Mouse (Mus musculus) hindbrain, embryonic 11.5 days (tissue): ENCODE data around the gene Exoc6b. TPM values are rescaled to one million over a fixed set of nuclear protein-coding genes. Genes with fewer than 3 reads are reported as not detected.

Experiments
- ATAC-seq: fragments of 200-750 bp; cut with Nextera tagmentation; 2 replicates; pipeline ENCODE4 v1.8.0; 2017; ENCODE audit warnings: mild to moderate bottlenecking, moderate TSS enrichment, moderate library complexity; ENCODE audit not compliant: low FRiP score
- DNase-seq: peaks from one replicate; pipeline ENCODE4 v3.0.0-alpha.2; 2015; ENCODE audit warnings: low spot score
- H3K27ac ChIP-seq: fragments of 300-500 bp; sonication (generic); 2 replicates; pipeline ENCODE4 v1.5.1; 2014; ENCODE audit warnings: mild to moderate bottlenecking, low read depth, low read length
- H3K27me3 ChIP-seq: fragments of 300-500 bp; sonication (generic); 2 replicates; pipeline ENCODE4 v1.6.1; 2014; ENCODE audit warnings: mild to moderate bottlenecking, low read length, moderate library complexity, mixed read lengths; ENCODE audit not compliant: control insufficient read depth, insufficient read depth
- H3K36me3 ChIP-seq: fragments of 300-500 bp; sonication (generic); 2 replicates; pipeline ENCODE4 v1.6.1; 2014; ENCODE audit warnings: mild to moderate bottlenecking, low read length, moderate library complexity, mixed read lengths; ENCODE audit not compliant: control insufficient read depth, insufficient read depth
- H3K4me1 ChIP-seq: fragments of 300-500 bp; sonication (generic); replicated peaks from 2 replicates; pipeline ENCODE4 v1.6.1; 2014; ENCODE audit warnings: low read length, mixed read lengths; ENCODE audit not compliant: control insufficient read depth, insufficient read depth
- H3K4me2 ChIP-seq: fragments of 300-500 bp; sonication (generic); replicated peaks from 2 replicates; pipeline ENCODE4 v1.6.1; 2014; ENCODE audit warnings: mild to moderate bottlenecking, low read depth, low read length
- H3K4me3 ChIP-seq: fragments of 300-500 bp; sonication (generic); 2 replicates; pipeline ENCODE4 v1.5.1; 2014; ENCODE audit warnings: low read depth, low read length
- H3K9ac ChIP-seq: fragments of 300-500 bp; sonication (generic); 2 replicates; pipeline ENCODE4 v1.6.1; 2014; ENCODE audit warnings: low read depth, low read length
- H3K9me3 ChIP-seq: fragments of 300-500 bp; sonication (generic); 2 replicates; pipeline ENCODE4 v1.6.1; 2016; ENCODE audit warnings: low read length; ENCODE audit not compliant: control insufficient read depth
- WGBS: fragments of 180-500 bp; shearing (Covaris S2); extraction: QIAGEN DNeasy Blood & Tissue Kit; methylation state at CpG from one replicate; pipeline ENCODE4 v1.1.7; 2014; 5-methylcytosine and 5-hydroxymethylcytosine counted together
- polyA plus RNA-seq: library from polyadenylated mRNA; unstranded; fragments of >200 nt; fragmentation: Nextera tagmentation; extraction: Ambion mirVana; gene quantifications from 2 replicates; pipeline ENCODE4 v1.2.1, GENCODE M21; 2014

The Exoc6b gene
- polyA plus RNA-seq, 1 experiment from 2014 or later = 46.4 TPM

- 67% methylated on average over 7 of the region's 7 CpGs for WGBS
- H3K27me3 ChIP-seq = no peaks in the 10 kb centered on the region
- H3K4me3 ChIP-seq = no peak overlapping the region
- H3K9ac ChIP-seq = no peak overlapping the region
- H3K4me1 ChIP-seq = 0 out of 2 replicates have a peak, but pooled peaks cover 5% of the 10 kb centered on the region
- ATAC-seq (no peak), DNase-seq (peak; percentile 12)
- peak overlapping the region; percentile 66 for H3K27ac ChIP-seq
- H3K36me3 ChIP-seq = no peaks in the 10 kb centered on the region
- H3K9me3 ChIP-seq = no peaks in the 10 kb centered on the region
- no peak overlapping the region for H3K4me2 ChIP-seq
These were observed 323.7 kb downstream of the Exoc6b start for GRCm38 (mm10) chr6:84745570-84745969.

- Histone ChIP-seq H3K27ac (no peak overlapping the region), H3K4me3 (no peak overlapping the region), H3K27me3 (no peaks in the 10 kb centered on the region), H3K4me1 (0 out of 2 replicates have a peak, but pooled peaks cover 2% of the 10 kb centered on the region), H3K9ac (no peak overlapping the region), H3K9me3 (no peaks in the 10 kb centered on the region), H3K4me2 (no peak overlapping the region), H3K36me3 (no peaks in the 10 kb centered on the region)
- DNase-seq (no peak), ATAC-seq (no peak)
- 85% methylated on average over 3 of the region's 3 CpGs for WGBS
These were observed 327.1 kb downstream of the Exoc6b start for GRCm38 (mm10) chr6:84742227-84742626.

GRCm38 (mm10) chr6:84736942-84737341 lies 332.4 kb downstream of the Exoc6b start:
- no peaks in the 10 kb centered on the region for H3K36me3 ChIP-seq
- ATAC-seq (no peak), DNase-seq (peak; percentile 34)
- H3K9me3 ChIP-seq = no peaks in the 10 kb centered on the region
- 66% methylated on average over 3 of the region's 3 CpGs for WGBS
- H3K4me3 ChIP-seq = no peak overlapping the region
- no peak overlapping the region for H3K4me2 ChIP-seq
- no peak overlapping the region for H3K9ac ChIP-seq
- H3K4me1 ChIP-seq = no peaks in the 10 kb centered on the region
- no peak overlapping the region for H3K27ac ChIP-seq
- no peaks in the 10 kb centered on the region for H3K27me3 ChIP-seq

- DNase-seq (no peak), ATAC-seq (no peak)
- Histone ChIP-seq H3K4me3 (no peak overlapping the region), H3K36me3 (no peaks in the 10 kb centered on the region), H3K27ac (no peak overlapping the region), H3K4me1 (no peaks in the 10 kb centered on the region), H3K9ac (no peak overlapping the region), H3K4me2 (no peak overlapping the region), H3K27me3 (no peaks in the 10 kb centered on the region), H3K9me3 (no peaks in the 10 kb centered on the region)
These were observed 342.4 kb downstream of the Exoc6b start for GRCm38 (mm10) chr6:84726876-84727275.

GRCm38 (mm10) chr6:84713171-84713570 lies 356.1 kb downstream of the Exoc6b start:
- ATAC-seq = no peak
- H3K4me3 ChIP-seq = no peak overlapping the region
- H3K9ac ChIP-seq = no peak overlapping the region
- no peak for DNase-seq
- no peaks in the 10 kb centered on the region for H3K4me1 ChIP-seq
- H3K4me2 ChIP-seq = no peak overlapping the region
- no peaks in the 10 kb centered on the region for H3K36me3 ChIP-seq
- 90% methylated on average over 11 of the region's 11 CpGs for WGBS
- H3K27ac ChIP-seq = no peak overlapping the region
- no peaks in the 10 kb centered on the region for H3K9me3 ChIP-seq
- H3K27me3 ChIP-seq = no peaks in the 10 kb centered on the region

- H3K4me3 ChIP-seq = no peak overlapping the region
- ATAC-seq = no peak
- H3K9ac ChIP-seq = no peak overlapping the region
- no peaks in the 10 kb centered on the region for H3K36me3 ChIP-seq
- no peaks in the 10 kb centered on the region for H3K4me1 ChIP-seq
- DNase-seq = no peak
- whole genome bisulfite sequencing = 86% methylated on average over 6 of the region's 6 CpGs
- H3K4me2 ChIP-seq = no peak overlapping the region
- no peak overlapping the region for H3K27ac ChIP-seq
- H3K9me3 ChIP-seq = no peaks in the 10 kb centered on the region
- H3K27me3 ChIP-seq = no peaks in the 10 kb centered on the region
These were observed 358.5 kb downstream of the Exoc6b start for GRCm38 (mm10) chr6:84710831-84711230.

- Histone ChIP-seq H3K4me3 (no peak overlapping the region), H3K27ac (no peak overlapping the region), H3K36me3 (no peaks in the 10 kb centered on the region), H3K4me2 (no peak overlapping the region), H3K9ac (no peak overlapping the region), H3K9me3 (no peaks in the 10 kb centered on the region), H3K27me3 (no peaks in the 10 kb centered on the region), H3K4me1 (no peaks in the 10 kb centered on the region)
- ATAC-seq (no peak), DNase-seq (no peak)
- 82% methylated on average over 4 of the region's 4 CpGs for WGBS
These were observed 360.7 kb downstream of the Exoc6b start for GRCm38 (mm10) chr6:84708631-84709030.

GRCm38 (mm10) chr6:84699579-84699978 lies 369.7 kb downstream of the Exoc6b start:
- DNase-seq = no peak
- Histone ChIP-seq H3K36me3 (no peaks in the 10 kb centered on the region), H3K9ac (no peak overlapping the region), H3K27ac (no peak overlapping the region), H3K4me3 (no peak overlapping the region), H3K4me2 (no peak overlapping the region), H3K27me3 (no peaks in the 10 kb centered on the region), H3K4me1 (peaks cover 5% of the 10 kb centered on the region), H3K9me3 (no peaks in the 10 kb centered on the region)
- no peak for ATAC-seq
- 91% methylated on average over 5 of the region's 5 CpGs for WGBS

GRCm38 (mm10) chr6:84698288-84698673 lies 371.0 kb downstream of the Exoc6b start:
- Histone ChIP-seq H3K9ac (no peak overlapping the region), H3K27me3 (no peaks in the 10 kb centered on the region), H3K27ac (no peak overlapping the region), H3K9me3 (no peaks in the 10 kb centered on the region), H3K36me3 (no peaks in the 10 kb centered on the region), H3K4me2 (no peak overlapping the region), H3K4me3 (no peak overlapping the region), H3K4me1 (peaks cover 5% of the 10 kb centered on the region)
- WGBS = 63% methylated on average over 1 of the region's 1 CpGs
- DNase-seq (no peak), ATAC-seq (no peak)
